Mouse (Mus musculus) gastrocnemius, adult 2 months (tissue): Measurements from ENCODE around the gene Psmd12. TPM values are rescaled to one million over a fixed set of nuclear protein-coding genes. Genes with fewer than 3 reads are reported as not detected.

Experiments
- DNase-seq: peaks from one replicate; pipeline ENCODE4 v3.0.0; 2022
- H3K27ac ChIP-seq: fragments of 200-600 bp; 2 replicates; pipeline ENCODE4 v1.8.1; 2022; ENCODE audit warnings: mild to moderate bottlenecking
- H3K4me3 ChIP-seq: fragments of 200-600 bp; 2 replicates; pipeline ENCODE4 v1.8.1; 2022; ENCODE audit warnings: mild to moderate bottlenecking, moderate library complexity
- CTCF ChIP-seq: fragments of 200-600 bp; IDR thresholded peaks from 2 replicates; pipeline ENCODE4 v1.8.1; 2022; ENCODE audit warnings: antibody characterized with exemption, mild to moderate bottlenecking, moderate library complexity
- intact Hi-C: fragments of 180-260 bp; cut with DNase I; formaldehyde crosslinking; loops from one replicate; pipeline ENCODE4 v1.15.1; 2025
- total RNA-seq, 2 experiments: library from RNA; stranded (reverse); gene quantifications; 2 replicates each; pipeline ENCODE4 v1.2.3; 2021

Psmd12 gene
- total RNA-seq, 2 experiments from 2014 or later: 105 to 106 TPM

DNA sequence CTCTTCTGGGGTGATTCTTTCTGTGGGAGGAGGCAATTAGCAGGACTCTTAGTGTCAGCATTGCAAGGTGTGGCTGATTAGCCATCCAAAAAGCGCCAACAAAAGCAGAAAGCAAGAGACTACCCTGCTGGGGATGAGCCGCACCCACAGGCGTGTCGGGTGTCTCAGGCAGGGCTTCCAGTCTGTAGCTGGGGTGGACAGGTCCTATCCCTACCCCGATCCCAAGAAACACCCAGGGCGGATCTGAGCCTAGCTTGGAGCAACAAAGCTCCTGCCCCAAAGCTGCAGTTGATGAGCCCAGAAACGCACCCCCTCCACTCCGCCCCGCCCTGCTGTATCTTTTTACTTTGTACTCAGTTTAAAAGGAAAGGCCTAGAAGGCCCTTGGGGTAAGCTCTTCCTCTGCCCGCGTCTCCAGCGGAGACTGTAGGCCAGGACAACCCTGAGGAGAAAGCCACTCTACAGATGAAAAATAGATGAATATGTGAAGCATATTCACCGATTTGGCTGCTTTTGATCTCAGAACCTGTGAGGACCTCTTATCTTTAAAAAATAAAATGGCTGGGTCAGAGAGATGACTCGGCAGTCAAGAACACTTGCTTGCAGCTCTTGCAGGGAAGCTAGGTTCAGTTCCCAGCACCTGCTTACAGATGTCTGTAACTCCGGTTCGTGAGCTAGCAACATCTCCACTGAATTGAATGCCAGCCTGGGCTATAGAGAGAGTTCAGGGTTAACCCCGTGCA is 29.9 kb upstream of the Psmd12 start:
- Histone ChIP-seq H3K4me3 (peak overlapping the region; percentile 41), H3K27ac (peak overlapping the region; percentile 82)
- no peak for TF ChIP-seq CTCF
- intact Hi-C loops: loop anchor here (5.0 kb wide), 1 partner anchor 47 kb away; no protein-coding TSS in a partner anchor
- peak; percentile 59 for DNase-seq

DNA sequence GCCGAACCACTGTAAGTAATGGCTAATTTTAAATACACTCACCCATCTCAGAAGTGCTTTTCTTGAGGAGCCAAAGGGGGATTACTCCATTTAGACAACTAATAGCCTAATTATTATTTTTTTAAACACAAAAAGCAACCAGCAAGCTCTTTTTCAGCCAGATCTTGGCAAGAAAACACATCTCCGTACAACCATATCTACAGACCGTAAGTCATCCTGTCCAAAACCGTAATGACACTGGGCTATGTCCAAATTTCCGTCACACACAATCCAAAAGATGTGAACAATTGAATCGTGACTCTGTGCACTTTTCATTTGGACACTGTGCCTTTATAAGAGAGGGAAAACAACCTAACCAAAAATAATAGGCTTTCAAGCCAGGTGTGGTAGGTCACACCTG is 29.2 kb upstream of the Psmd12 start:
- TF ChIP-seq CTCF: no peak
- Histone ChIP-seq H3K27ac (peak overlapping the region; percentile 82), H3K4me3 (peak overlapping the region; percentile 41)
- no peak for DNase-seq
- intact Hi-C loops: loop anchor here (5.0 kb wide), 1 partner anchor 33 kb away; no protein-coding TSS in a partner anchor

DNA sequence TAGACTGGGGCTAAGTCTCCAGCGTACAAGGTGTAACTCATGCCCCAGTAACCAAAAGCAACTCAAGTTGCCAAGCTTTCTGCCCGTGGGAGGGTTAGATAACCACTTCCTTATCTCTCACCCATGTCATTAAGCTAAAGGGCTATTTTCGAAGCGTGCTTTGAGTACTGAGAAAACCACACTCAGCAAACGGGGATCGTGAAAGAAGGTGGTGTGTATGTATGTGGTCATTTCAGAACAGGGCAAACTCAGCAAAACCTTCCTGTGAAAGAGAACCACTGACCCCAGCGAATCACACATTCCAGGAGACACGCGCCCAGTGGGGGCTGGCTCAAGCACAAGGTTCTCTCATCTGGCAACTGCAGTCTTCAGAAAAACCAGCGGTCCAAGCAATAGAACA is 28.2 kb upstream of the Psmd12 start:
- peak overlapping the region; percentile 82 for H3K27ac ChIP-seq
- no peak for TF ChIP-seq CTCF
- peak overlapping the region; percentile 30; the same call in 1 of the 2 replicates for H3K4me3 ChIP-seq
- intact Hi-C loops: loop anchor here (5.0 kb wide), 1 partner anchor 34 kb away; no protein-coding TSS in a partner anchor
- DNase-seq: no peak

DNA sequence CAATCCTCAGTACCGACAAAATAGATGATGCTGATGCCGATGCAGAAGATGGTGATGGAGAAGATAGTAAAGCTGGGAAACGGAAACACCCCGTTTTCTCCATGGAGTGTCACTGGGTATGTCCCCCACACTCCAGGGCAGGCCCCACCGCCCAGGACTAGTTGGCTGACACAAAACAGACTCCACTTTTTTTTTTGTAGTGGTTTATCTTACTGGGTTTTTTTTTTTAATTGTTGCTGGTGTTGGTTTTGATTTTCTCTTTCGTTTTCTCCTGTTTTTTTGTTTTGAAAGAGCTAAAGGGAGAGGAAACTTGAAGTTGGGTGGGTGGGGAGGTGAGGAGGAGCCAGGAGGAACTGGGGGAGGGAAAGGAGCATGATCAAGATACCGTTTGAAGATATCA is 27.2 kb upstream of the Psmd12 start:
- Histone ChIP-seq H3K27ac (no peak overlapping the region), H3K4me3 (no peak overlapping the region)
- intact Hi-C loops: loop anchor here (5.0 kb wide), 1 partner anchor 35 kb away; no protein-coding TSS in a partner anchor
- TF ChIP-seq CTCF: no peak
- DNase-seq: no peak

DNA sequence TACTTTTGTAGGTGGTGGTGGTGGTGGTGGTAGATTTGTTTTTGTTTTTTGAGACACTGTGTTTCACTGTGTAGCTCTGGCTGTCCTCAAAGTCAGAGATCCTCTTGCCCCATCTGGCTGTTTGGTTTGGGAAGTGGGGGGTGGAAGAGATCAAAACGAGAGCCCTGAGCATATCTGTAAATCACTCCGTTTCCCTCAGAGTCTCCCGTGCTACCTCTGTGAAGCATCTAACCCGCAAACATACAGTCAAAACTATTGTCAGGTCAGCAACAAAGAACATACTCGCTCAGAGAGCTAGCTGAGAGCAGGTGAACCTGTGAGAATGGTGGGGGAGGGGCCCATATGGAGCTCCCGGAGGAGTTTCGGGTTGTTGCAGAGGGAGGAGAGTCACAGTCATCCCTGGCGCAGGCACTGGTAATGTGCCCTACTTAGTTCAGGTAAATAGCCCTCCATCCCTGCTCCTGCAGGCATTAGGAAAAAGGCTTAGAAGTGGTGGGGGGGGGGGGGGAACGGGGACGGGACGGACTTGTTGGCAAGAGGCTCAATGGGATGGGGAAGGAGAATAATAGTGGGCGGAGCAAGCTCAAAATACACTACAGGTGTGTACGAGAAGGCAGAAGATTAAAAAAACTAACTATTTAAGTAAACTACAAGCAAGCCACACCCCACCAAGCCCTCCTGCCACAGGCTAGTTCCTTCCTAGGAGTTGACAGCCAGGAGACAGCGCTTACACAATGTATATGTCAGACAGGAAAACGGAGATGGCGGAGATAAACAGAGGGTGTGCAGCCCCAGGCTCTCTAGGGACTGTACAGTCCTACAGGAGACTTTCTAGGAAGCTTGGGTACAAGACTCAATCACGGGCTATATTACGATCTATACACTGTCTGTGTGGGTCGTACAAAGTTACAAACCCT is 24.5 kb upstream of the Psmd12 start:
- no peak for TF ChIP-seq CTCF
- intact Hi-C loops: loop anchor here (5.0 kb wide), 1 partner anchor 38 kb away; no protein-coding TSS in a partner anchor
- DNase-seq: no peak
- Histone ChIP-seq H3K27ac (peak overlapping the region; percentile 31; the same call in 1 of the 2 replicates), H3K4me3 (no peak overlapping the region)

DNA sequence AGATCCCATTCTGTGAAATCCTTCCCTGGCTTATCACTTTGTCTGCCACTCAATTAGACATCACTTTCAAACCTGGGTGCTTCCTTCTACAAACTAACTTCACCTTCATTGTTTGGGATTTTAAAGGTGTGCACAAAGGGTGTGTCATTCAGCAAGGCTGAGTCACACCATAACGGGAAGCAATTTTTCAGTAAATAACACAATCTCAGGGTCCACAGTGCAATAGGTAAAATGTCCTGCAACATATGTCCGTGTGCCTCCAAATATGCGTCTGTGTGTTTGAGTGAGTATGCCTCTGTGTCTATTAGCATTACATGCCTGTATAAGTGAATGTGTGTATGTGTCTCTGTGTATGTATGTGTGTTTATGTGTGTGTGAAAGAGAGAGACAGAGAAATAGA is 22.0 kb upstream of the Psmd12 start:
- intact Hi-C loops: no loop called here
- no peak for TF ChIP-seq CTCF
- H3K4me3 ChIP-seq: no peak overlapping the region
- 0 out of 2 replicates have a peak overlapping the region, but pooled peaks have one; percentile 16 for H3K27ac ChIP-seq
- DNase-seq: no peak

DNA sequence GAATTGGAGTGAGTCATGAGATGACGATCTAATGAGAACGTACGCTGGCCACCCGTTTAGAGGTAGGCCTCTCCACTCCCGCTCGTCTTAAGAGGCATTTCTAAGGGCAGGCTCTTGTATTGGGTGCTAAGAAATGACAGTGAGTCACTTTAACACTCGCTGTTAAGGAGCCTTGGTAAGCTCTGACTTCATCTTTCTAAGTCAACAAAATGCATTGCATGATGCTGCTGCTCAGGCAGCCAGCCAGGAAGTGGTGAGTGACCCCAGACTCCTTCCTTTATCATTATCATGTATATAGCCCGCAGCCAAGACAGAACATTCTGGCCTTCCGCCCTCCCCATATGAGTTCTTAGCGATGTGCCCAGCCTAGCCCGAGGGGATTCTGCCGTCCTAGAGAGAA is 21.0 kb upstream of the Psmd12 start:
- Histone ChIP-seq H3K4me3 (no peak overlapping the region), H3K27ac (no peak overlapping the region)
- intact Hi-C loops: no loop called here
- no peak for DNase-seq
- TF ChIP-seq CTCF: no peak

DNA sequence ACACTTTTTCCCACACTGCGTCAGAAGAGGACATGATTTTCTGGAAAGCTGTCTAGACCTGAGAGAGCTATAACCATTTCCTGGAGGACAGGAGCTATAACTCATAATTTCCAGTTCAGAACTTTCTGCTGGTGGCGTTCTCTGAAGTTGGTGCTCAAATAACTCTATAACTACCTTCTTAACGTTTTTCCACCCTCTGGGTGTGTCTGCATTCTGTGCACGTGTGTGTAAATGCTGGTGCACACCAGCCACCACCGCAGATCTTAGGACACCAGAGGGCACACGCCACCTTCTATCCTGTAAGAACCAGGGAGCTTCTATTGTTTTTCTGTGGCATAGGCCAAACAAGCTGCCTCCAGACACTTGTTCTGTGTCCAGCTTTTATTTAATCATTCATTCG is 20.3 kb upstream of the Psmd12 start:
- intact Hi-C loops: no loop called here
- Histone ChIP-seq H3K27ac (no peak overlapping the region), H3K4me3 (no peak overlapping the region)
- DNase-seq: no peak
- TF ChIP-seq CTCF: no peak

DNA sequence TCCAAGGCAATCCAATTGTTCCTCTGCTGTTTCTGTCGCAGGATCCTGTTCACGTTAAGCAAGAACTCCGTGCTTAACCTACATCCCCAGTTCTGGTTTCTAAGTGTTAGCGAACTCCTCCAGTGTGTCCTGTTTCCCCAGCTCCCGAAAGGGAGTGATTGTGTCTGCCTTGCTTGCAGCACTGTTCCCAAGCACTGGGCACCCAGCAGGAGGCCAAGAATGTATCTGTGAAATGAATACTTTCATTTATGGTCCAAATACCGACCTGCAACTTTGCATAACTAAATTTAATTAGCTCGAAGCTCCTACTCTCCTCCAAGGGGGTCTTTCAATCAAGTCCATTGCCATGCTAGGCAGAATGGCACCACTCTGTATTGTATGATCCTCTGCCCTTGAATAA is 19.5 kb upstream of the Psmd12 start:
- H3K4me3 ChIP-seq: no peak overlapping the region
- no peak for TF ChIP-seq CTCF
- intact Hi-C loops: loop anchor here (5.0 kb wide), 1 partner anchor 38 kb away; no protein-coding TSS in a partner anchor
- DNase-seq: no peak
- H3K27ac ChIP-seq: no peak overlapping the region

DNA sequence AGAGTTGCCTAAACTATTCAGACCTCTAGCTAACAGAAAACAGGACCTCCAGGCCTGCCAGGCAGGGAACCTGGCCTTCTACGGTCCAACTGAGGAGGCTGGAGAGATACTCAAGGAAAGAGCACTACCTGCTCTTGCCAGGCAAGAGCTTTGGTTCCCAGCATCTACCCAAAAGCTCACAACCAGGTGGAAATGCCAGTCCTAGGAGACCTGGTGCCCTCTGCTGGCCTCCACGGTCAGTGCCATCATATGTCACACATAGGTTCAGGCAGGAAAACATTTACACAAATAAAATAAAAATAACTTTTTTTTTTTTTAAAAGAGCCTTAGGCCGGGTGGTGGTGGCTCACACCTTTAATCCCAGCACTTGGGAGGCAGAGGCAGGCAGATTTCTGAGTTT is 16.8 kb upstream of the Psmd12 start:
- intact Hi-C loops: loop anchor here (5.0 kb wide), 1 partner anchor 40 kb away; no protein-coding TSS in a partner anchor
- H3K27ac ChIP-seq: no peak overlapping the region
- DNase-seq: no peak
- TF ChIP-seq CTCF: peak; percentile 49; the same call in 1 of the 2 replicates
- no peak overlapping the region for H3K4me3 ChIP-seq

DNA sequence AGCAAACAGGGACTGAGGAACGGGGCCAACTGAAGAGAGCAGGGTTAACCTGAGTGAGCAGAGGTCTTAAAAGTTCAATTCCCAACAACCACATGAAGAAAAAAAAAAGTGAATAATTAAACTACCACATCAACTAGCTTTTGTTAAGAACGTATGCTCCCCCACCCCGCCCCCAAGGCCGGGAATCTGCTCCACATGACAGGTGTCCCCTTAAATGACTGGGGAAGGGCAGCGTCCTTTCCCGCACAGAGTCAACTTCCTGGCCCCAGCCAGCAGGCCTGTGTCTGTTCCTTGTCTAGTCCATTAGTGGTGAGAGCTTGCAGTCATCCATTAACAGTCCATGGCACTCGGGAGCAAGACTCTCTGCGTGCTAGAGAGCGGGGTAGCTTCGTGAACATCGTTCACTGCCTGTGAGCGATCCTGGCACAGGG is 16.0 kb upstream of the Psmd12 start:
- no peak for TF ChIP-seq CTCF
- intact Hi-C loops: loop anchor here (5.0 kb wide), 1 partner anchor 41 kb away; no protein-coding TSS in a partner anchor
- H3K4me3 ChIP-seq: no peak overlapping the region
- peak overlapping the region; percentile 62 for H3K27ac ChIP-seq
- DNase-seq: no peak

DNA sequence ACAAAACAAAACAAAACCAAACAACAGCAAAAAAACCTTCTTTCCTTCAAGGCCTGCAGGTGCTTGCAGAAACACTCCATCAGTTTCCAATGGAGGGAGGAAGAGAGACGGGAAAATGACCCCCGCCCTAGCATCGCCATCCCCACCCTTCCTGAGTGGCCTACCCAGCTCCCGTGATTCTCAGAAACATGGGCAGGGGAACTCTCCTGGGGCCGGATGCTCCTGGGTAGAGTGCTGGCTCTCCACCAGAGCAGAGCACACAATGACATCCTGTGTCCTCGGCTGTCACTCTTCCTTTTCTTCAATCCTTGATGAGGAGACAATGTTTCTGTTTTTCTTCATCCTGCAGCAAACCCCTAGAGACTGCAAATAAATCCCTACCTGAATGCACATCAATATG is 15.1 kb upstream of the Psmd12 start:
- DNase-seq: no peak
- Histone ChIP-seq H3K4me3 (no peak overlapping the region), H3K27ac (peak overlapping the region; percentile 62)
- intact Hi-C loops: loop anchor here (5.0 kb wide), 1 partner anchor 42 kb away; no protein-coding TSS in a partner anchor
- no peak for TF ChIP-seq CTCF
